Mouse (Mus musculus): ENCODE measurements at regions not wholly inside any gene's neighbourhood (a gene's known extent, or its start where the extent isn't known, plus 50 kb on each side); places are given as distances from the start of the nearest gene placed in this dataset.

GRCm38 (mm10) chr4:140432101-140432500 is 185.5 kb upstream of the Igsf21 start:
- no peaks in the 10 kb centered on the region for H3K4me1 ChIP-seq
- peaks cover 22% of the 10 kb centered on the region for H3K9me3 ChIP-seq
- TF ChIP-seq GATA1 (IDR thresholded peaks at IDR 0.05; ENCODE audit: borderline replicate concordance, low read length), result no peak
- TF ChIP-seq FLI1 (IDR thresholded peaks at IDR 0.05; ENCODE audit: low read length), result no peak
- H3K36me3 ChIP-seq (replicated peaks; ENCODE audit: low read length), result no peaks in the 10 kb centered on the region
- peaks cover 4% of the 10 kb centered on the region for H3K27me3 ChIP-seq (replicated peaks)
- no peak overlapping the region for H3K4me3 ChIP-seq (replicated peaks)

- Histone ChIP-seq H3K36me3 (replicated peaks; ENCODE audit: low read length) (no peaks in the 10 kb centered on the region), H3K4me3 (replicated peaks) (no peak overlapping the region), H3K9me3 (peaks cover 55% of the 10 kb centered on the region)
Measured at GRCm38 (mm10) chr4:140427039-140427438, 180.5 kb upstream of the Igsf21 start.

GRCm38 (mm10) chr4:140423791-140424190 is 177.2 kb upstream of the Igsf21 start:
- Histone ChIP-seq H3K9me3 (peaks cover 43% of the 10 kb centered on the region; the same call in 1 of the 2 replicates), H3K36me3 (replicated peaks; ENCODE audit: low read length) (no peaks in the 10 kb centered on the region), H3K4me3 (replicated peaks) (no peak overlapping the region), H3K27me3 (replicated peaks) (peaks cover 4% of the 10 kb centered on the region), H3K4me1 (peaks cover 5% of the 10 kb centered on the region; the same call in 1 of the 2 replicates)
- TF ChIP-seq GATA1 (IDR thresholded peaks at IDR 0.05; ENCODE audit: borderline replicate concordance, low read length) (no peak), FLI1 (IDR thresholded peaks at IDR 0.05; ENCODE audit: low read length) (no peak)

More at GRCm38 (mm10) chr4:140427039-140427438, 180.5 kb upstream of the Igsf21 start:
- TF ChIP-seq FLI1 (IDR thresholded peaks at IDR 0.05; ENCODE audit: low read length), result no peak
- TF ChIP-seq GATA1 (IDR thresholded peaks at IDR 0.05; ENCODE audit: borderline replicate concordance, low read length), result no peak
- Histone ChIP-seq H3K27me3 (replicated peaks) (no peaks in the 10 kb centered on the region), H3K4me1 (peaks cover 5% of the 10 kb centered on the region; the same call in 1 of the 2 replicates)

GRCm38 (mm10) chr4:140421926-140422585 is 175.5 kb upstream of the Igsf21 start:
- Histone ChIP-seq H3K4me3 (replicated peaks) (no peak overlapping the region), H3K36me3 (replicated peaks; ENCODE audit: low read length) (no peaks in the 10 kb centered on the region), H3K4me1 (peaks cover 5% of the 10 kb centered on the region; the same call in 1 of the 2 replicates), H3K9me3 (peaks cover 33% of the 10 kb centered on the region; the same call in 1 of the 2 replicates), H3K27me3 (replicated peaks) (peaks cover 4% of the 10 kb centered on the region)
- TF ChIP-seq FLI1 (IDR thresholded peaks at IDR 0.05; ENCODE audit: low read length), result no peak
- TF ChIP-seq GATA1 (IDR thresholded peaks at IDR 0.05; ENCODE audit: borderline replicate concordance, low read length), result no peak

GRCm38 (mm10) chr4:140419720-140420412 is 173.3 kb upstream of the Igsf21 start:
- Histone ChIP-seq H3K36me3 (replicated peaks; ENCODE audit: low read length) (no peaks in the 10 kb centered on the region), H3K27me3 (replicated peaks) (peaks cover 4% of the 10 kb centered on the region), H3K4me3 (replicated peaks) (no peak overlapping the region), H3K4me1 (no peaks in the 10 kb centered on the region), H3K9me3 (peaks cover 17% of the 10 kb centered on the region; the same call in 1 of the 2 replicates)
- no peak for TF ChIP-seq GATA1 (IDR thresholded peaks at IDR 0.05; ENCODE audit: borderline replicate concordance, low read length)
- no peak for TF ChIP-seq FLI1 (IDR thresholded peaks at IDR 0.05; ENCODE audit: low read length)

- Histone ChIP-seq H3K36me3 (replicated peaks; ENCODE audit: low read length) (no peaks in the 10 kb centered on the region), H3K4me3 (replicated peaks) (no peak overlapping the region), H3K9me3 (peaks cover 7% of the 10 kb centered on the region; the same call in 1 of the 2 replicates), H3K4me1 (no peaks in the 10 kb centered on the region), H3K27me3 (replicated peaks) (no peaks in the 10 kb centered on the region)
- TF ChIP-seq FLI1 (IDR thresholded peaks at IDR 0.05; ENCODE audit: low read length) (no peak), GATA1 (IDR thresholded peaks at IDR 0.05; ENCODE audit: borderline replicate concordance, low read length) (no peak)
Measured at GRCm38 (mm10) chr4:140412312-140412930, 165.8 kb upstream of the Igsf21 start.

- H3K4me1 ChIP-seq, result peaks cover 6% of the 10 kb centered on the region; the same call in 1 of the 2 replicates
- H3K9me3 ChIP-seq, result 0 out of 2 replicates have a peak, but pooled peaks cover 3% of the 10 kb centered on the region
- H3K27me3 ChIP-seq (replicated peaks), result no peaks in the 10 kb centered on the region
- no peak overlapping the region for H3K4me3 ChIP-seq (replicated peaks)
- TF ChIP-seq FLI1 (IDR thresholded peaks at IDR 0.05; ENCODE audit: low read length) (no peak), GATA1 (IDR thresholded peaks at IDR 0.05; ENCODE audit: borderline replicate concordance, low read length) (no peak)
- H3K36me3 ChIP-seq (replicated peaks; ENCODE audit: low read length), result no peaks in the 10 kb centered on the region
Measured at GRCm38 (mm10) chr4:140408446-140408845, 161.9 kb upstream of the Igsf21 start.

- Histone ChIP-seq H3K4me1 (peaks cover 6% of the 10 kb centered on the region; the same call in 1 of the 2 replicates), H3K36me3 (replicated peaks; ENCODE audit: low read length) (no peaks in the 10 kb centered on the region), H3K4me3 (replicated peaks) (no peak overlapping the region), H3K27me3 (replicated peaks) (no peaks in the 10 kb centered on the region), H3K9me3 (0 out of 2 replicates have a peak, but pooled peaks cover 3% of the 10 kb centered on the region)
- TF ChIP-seq GATA1 (IDR thresholded peaks at IDR 0.05; ENCODE audit: borderline replicate concordance, low read length) (no peak), FLI1 (IDR thresholded peaks at IDR 0.05; ENCODE audit: low read length) (no peak)
Measured at GRCm38 (mm10) chr4:140406913-140407312, 160.3 kb upstream of the Igsf21 start.

- H3K9me3 ChIP-seq, result 0 out of 2 replicates have a peak, but pooled peaks cover 3% of the 10 kb centered on the region
- peaks cover 6% of the 10 kb centered on the region; the same call in 1 of the 2 replicates for H3K4me1 ChIP-seq
- H3K36me3 ChIP-seq (replicated peaks; ENCODE audit: low read length), result no peaks in the 10 kb centered on the region
- no peaks in the 10 kb centered on the region for H3K27me3 ChIP-seq (replicated peaks)
- no peak for TF ChIP-seq GATA1 (IDR thresholded peaks at IDR 0.05; ENCODE audit: borderline replicate concordance, low read length)
- TF ChIP-seq FLI1 (IDR thresholded peaks at IDR 0.05; ENCODE audit: low read length), result no peak
- H3K4me3 ChIP-seq (replicated peaks), result no peak overlapping the region
Measured at GRCm38 (mm10) chr4:140405993-140406881, 159.7 kb upstream of the Igsf21 start.

Measured in megakaryocyte, embryonic 14.5 days (primary cell).